Mouse (Mus musculus): ENCODE data around the gene Vegfd. TPM values are rescaled to one million over a fixed set of nuclear protein-coding genes. Genes with fewer than 3 reads are reported as not detected.

Vegfd gene
- polyA plus RNA-seq, 1 experiment, result 1.1 TPM

GRCm38 (mm10) chrX:164431133-164431532, 58.0 kb downstream of the Vegfd start:
- no peak overlapping the region for H3K4me3 ChIP-seq (ENCODE audit: extremely low read depth, insufficient read depth, insufficient read length)
- H3K27me3 ChIP-seq (ENCODE audit: control insufficient read depth, insufficient read depth, low read length), result no peaks in the 10 kb centered on the region
- no peaks in the 10 kb centered on the region; the same call in 1 of the 2 replicates for H3K36me3 ChIP-seq (ENCODE audit: control insufficient read depth, insufficient read depth, low read length)
- no peak for DNase-seq (ENCODE audit: low read depth in 1 of 2, low spot score in 2 of 2)
- WGBS, result 87% methylated on average over 2 of the region's 2 CpGs
- no peak for TF ChIP-seq CTCF (IDR thresholded peaks at IDR 0.05; ENCODE audit: extremely low read depth, insufficient read depth, insufficient read length, insufficient replicate concordance)
- no peak for TF ChIP-seq POLR2A (IDR thresholded peaks at IDR 0.05; ENCODE audit: low read depth, low read length)
- H3K4me1 ChIP-seq (ENCODE audit: control insufficient read depth, insufficient read depth, insufficient read length), result no peaks in the 10 kb centered on the region
- H3K27ac ChIP-seq (ENCODE audit: insufficient read depth, low read length), result no peak overlapping the region

- H3K36me3 ChIP-seq (ENCODE audit: control insufficient read depth, insufficient read depth, low read length), result no peaks in the 10 kb centered on the region; the same call in 1 of the 2 replicates
- 86% methylated on average over 6 of the region's 6 CpGs for WGBS
- H3K27ac ChIP-seq (ENCODE audit: insufficient read depth, low read length), result no peak overlapping the region
- DNase-seq (ENCODE audit: low read depth in 1 of 2, low spot score in 2 of 2), result no peak
- no peak overlapping the region for H3K4me3 ChIP-seq (ENCODE audit: extremely low read depth, insufficient read depth, insufficient read length)
- no peaks in the 10 kb centered on the region for H3K27me3 ChIP-seq (ENCODE audit: control insufficient read depth, insufficient read depth, low read length)
- H3K4me1 ChIP-seq (ENCODE audit: control insufficient read depth, insufficient read depth, insufficient read length), result no peaks in the 10 kb centered on the region
- TF ChIP-seq POLR2A (IDR thresholded peaks at IDR 0.05; ENCODE audit: low read depth, low read length), result no peak
- no peak for TF ChIP-seq CTCF (IDR thresholded peaks at IDR 0.05; ENCODE audit: extremely low read depth, insufficient read depth, insufficient read length, insufficient replicate concordance)
Measured at GRCm38 (mm10) chrX:164431541-164431940, 58.4 kb downstream of the Vegfd start.

GRCm38 (mm10) chrX:164432682-164433081, 59.5 kb downstream of the Vegfd start:
- WGBS, result 92% methylated on average over 9 of the region's 9 CpGs
- no peak overlapping the region for H3K4me3 ChIP-seq (ENCODE audit: extremely low read depth, insufficient read depth, insufficient read length)
- H3K27me3 ChIP-seq (ENCODE audit: control insufficient read depth, insufficient read depth, low read length), result no peaks in the 10 kb centered on the region
- no peaks in the 10 kb centered on the region for H3K4me1 ChIP-seq (ENCODE audit: control insufficient read depth, insufficient read depth, insufficient read length)
- DNase-seq (ENCODE audit: low read depth in 1 of 2, low spot score in 2 of 2), result no peak
- no peak for TF ChIP-seq CTCF (IDR thresholded peaks at IDR 0.05; ENCODE audit: extremely low read depth, insufficient read depth, insufficient read length, insufficient replicate concordance)
- TF ChIP-seq POLR2A (IDR thresholded peaks at IDR 0.05; ENCODE audit: low read depth, low read length), result no peak
- no peak overlapping the region for H3K27ac ChIP-seq (ENCODE audit: insufficient read depth, low read length)
- no peaks in the 10 kb centered on the region; the same call in 1 of the 2 replicates for H3K36me3 ChIP-seq (ENCODE audit: control insufficient read depth, insufficient read depth, low read length)

GRCm38 (mm10) chrX:164436709-164437108, 63.5 kb downstream of the Vegfd start, which contains the start of gene Asb11:
Gene Asb11 (plus strand): TSS chrX:164436994.
- H3K4me3 ChIP-seq (ENCODE audit: extremely low read depth, insufficient read depth, insufficient read length), result no peak within 1 kb of the TSS
- TF ChIP-seq CTCF (IDR thresholded peaks at IDR 0.05; ENCODE audit: extremely low read depth, insufficient read depth, insufficient read length, insufficient replicate concordance) (no peak), POLR2A (IDR thresholded peaks at IDR 0.05; ENCODE audit: low read depth, low read length) (no peak)
- H3K27ac ChIP-seq (ENCODE audit: insufficient read depth, low read length), result no peak within 1 kb of the TSS
- no peaks in the 10 kb centered on the region for H3K4me1 ChIP-seq (ENCODE audit: control insufficient read depth, insufficient read depth, insufficient read length)
- no peaks in the 10 kb centered on the region for H3K27me3 ChIP-seq (ENCODE audit: control insufficient read depth, insufficient read depth, low read length)
- no peaks in the 10 kb centered on the region for H3K36me3 ChIP-seq (ENCODE audit: control insufficient read depth, insufficient read depth, low read length)
- DNase-seq (ENCODE audit: low read depth in 1 of 2, low spot score in 2 of 2), result no peak
- WGBS, result 64% methylated on average over 8 of the region's 8 CpGs

GRCm38 (mm10) chrX:164439462-164439861, 66.3 kb downstream of the Vegfd start:
- Histone ChIP-seq H3K36me3 (ENCODE audit: control insufficient read depth, insufficient read depth, low read length) (no peaks in the 10 kb centered on the region), H3K4me1 (ENCODE audit: control insufficient read depth, insufficient read depth, insufficient read length) (no peaks in the 10 kb centered on the region), H3K4me3 (ENCODE audit: extremely low read depth, insufficient read depth, insufficient read length) (no peak overlapping the region), H3K27me3 (ENCODE audit: control insufficient read depth, insufficient read depth, low read length) (no peaks in the 10 kb centered on the region), H3K27ac (ENCODE audit: insufficient read depth, low read length) (no peak overlapping the region)
- 88% methylated on average over 7 of the region's 7 CpGs for WGBS
- no peak for TF ChIP-seq POLR2A (IDR thresholded peaks at IDR 0.05; ENCODE audit: low read depth, low read length)
- TF ChIP-seq CTCF (IDR thresholded peaks at IDR 0.05; ENCODE audit: extremely low read depth, insufficient read depth, insufficient read length, insufficient replicate concordance), result no peak
- DNase-seq (ENCODE audit: low read depth in 1 of 2, low spot score in 2 of 2), result no peak

GRCm38 (mm10) chrX:164440140-164440539, 67.0 kb downstream of the Vegfd start:
- Histone ChIP-seq H3K36me3 (ENCODE audit: control insufficient read depth, insufficient read depth, low read length) (no peaks in the 10 kb centered on the region), H3K27me3 (ENCODE audit: control insufficient read depth, insufficient read depth, low read length) (no peaks in the 10 kb centered on the region), H3K4me3 (ENCODE audit: extremely low read depth, insufficient read depth, insufficient read length) (no peak overlapping the region), H3K27ac (ENCODE audit: insufficient read depth, low read length) (no peak overlapping the region), H3K4me1 (ENCODE audit: control insufficient read depth, insufficient read depth, insufficient read length) (no peaks in the 10 kb centered on the region)
- TF ChIP-seq POLR2A (IDR thresholded peaks at IDR 0.05; ENCODE audit: low read depth, low read length) (no peak), CTCF (IDR thresholded peaks at IDR 0.05; ENCODE audit: extremely low read depth, insufficient read depth, insufficient read length, insufficient replicate concordance) (no peak)
- DNase-seq (ENCODE audit: low read depth in 1 of 2, low spot score in 2 of 2), result no peak
- 77% methylated on average over 2 of the region's 2 CpGs for WGBS

GRCm38 (mm10) chrX:164440703-164441102, 67.5 kb downstream of the Vegfd start:
- Histone ChIP-seq H3K4me3 (ENCODE audit: extremely low read depth, insufficient read depth, insufficient read length) (no peak overlapping the region), H3K4me1 (ENCODE audit: control insufficient read depth, insufficient read depth, insufficient read length) (no peaks in the 10 kb centered on the region), H3K36me3 (ENCODE audit: control insufficient read depth, insufficient read depth, low read length) (no peaks in the 10 kb centered on the region), H3K27ac (ENCODE audit: insufficient read depth, low read length) (no peak overlapping the region), H3K27me3 (ENCODE audit: control insufficient read depth, insufficient read depth, low read length) (no peaks in the 10 kb centered on the region)
- WGBS, result 72% methylated on average over 3 of the region's 3 CpGs
- TF ChIP-seq CTCF (IDR thresholded peaks at IDR 0.05; ENCODE audit: extremely low read depth, insufficient read depth, insufficient read length, insufficient replicate concordance) (no peak), POLR2A (IDR thresholded peaks at IDR 0.05; ENCODE audit: low read depth, low read length) (no peak)
- no peak for DNase-seq (ENCODE audit: low read depth in 1 of 2, low spot score in 2 of 2)

All from spleen, adult 2 months (tissue).